Mouse (Mus musculus) myocyte (in vitro differentiated cells): Measurements from ENCODE around the gene Brf1. TPM values are rescaled to one million over a fixed set of nuclear protein-coding genes. Genes with fewer than 3 reads are reported as not detected.
A peak's percentile ranks its signal among the peaks of the same experiment; 100 is the strongest.

Source experiments
- H3K27me3 ChIP-seq: one replicate; pipeline ENCODE4 v1.6.1; 2011; ENCODE audit not compliant: control insufficient read depth, insufficient read depth, insufficient read length
- H3K36me3 ChIP-seq: one replicate; pipeline ENCODE4 v1.6.1; 2011; ENCODE audit not compliant: control insufficient read depth, insufficient read depth
- H3K4me2 ChIP-seq: one replicate; pipeline ENCODE4 v1.6.1; 2011; ENCODE audit warnings: low read depth, control low read depth
- H3K4me3 ChIP-seq: one replicate; pipeline ENCODE4 v1.5.1; 2011; ENCODE audit warnings: mild to moderate bottlenecking, control low read depth, moderate library complexity
- H3K79me2 ChIP-seq: one replicate; pipeline ENCODE4 v1.6.1; 2011; ENCODE audit not compliant: control insufficient read depth, insufficient read depth
- H3ac ChIP-seq: one replicate; pipeline ENCODE4 v1.6.1; 2011; ENCODE audit not compliant: control insufficient read depth, insufficient read length
- CEBPB ChIP-seq: IDR thresholded peaks from 2 replicates; pipeline ENCODE4 v1.6.1; 2011; ENCODE audit warnings: mild to moderate bottlenecking, moderate library complexity; ENCODE audit not compliant: poor library complexity, insufficient read depth, severe bottlenecking
- E2F4 ChIP-seq: IDR thresholded peaks from one replicate; pipeline ENCODE4 v1.6.1; 2011; ENCODE audit warnings: mild to moderate bottlenecking, control low read depth, moderate library complexity; ENCODE audit not compliant: insufficient read depth
- MAX ChIP-seq: IDR thresholded peaks from one replicate; pipeline ENCODE4 v1.6.1; 2011; ENCODE audit warnings: low read depth, mild to moderate bottlenecking, control low read depth
- MYOD1 ChIP-seq, 3 experiments: IDR thresholded peaks; one replicate each; pipeline ENCODE4 v1.6.1; 2011; ENCODE audit warnings: control low read depth in 2 of 3, low read depth in 2 of 3, mild to moderate bottlenecking in 2 of 3, moderate library complexity in 1 of 3; ENCODE audit not compliant: insufficient read length in 2 of 3, control insufficient read depth in 1 of 3
- MYOG ChIP-seq, 3 experiments: IDR thresholded peaks; one replicate each; pipeline ENCODE4 v1.6.1; 2011; ENCODE audit warnings: control low read depth in 2 of 3, low read depth in 2 of 3, mild to moderate bottlenecking in 2 of 3; ENCODE audit not compliant: insufficient read length in 2 of 3, control insufficient read depth in 1 of 3, insufficient read depth in 1 of 3
- POLR2A ChIP-seq: IDR thresholded peaks from one replicate; pipeline ENCODE4 v1.6.1; 2011; ENCODE audit warnings: low read depth, mild to moderate bottlenecking, control low read depth, moderate library complexity; ENCODE audit not compliant: insufficient read length
- POLR2AphosphoS2 ChIP-seq: IDR thresholded peaks from one replicate; pipeline ENCODE4 v1.6.1; 2011; ENCODE audit warnings: low read depth, control low read depth; ENCODE audit not compliant: insufficient read length
- REST ChIP-seq: IDR thresholded peaks from one replicate; pipeline ENCODE4 v1.6.1; 2011; ENCODE audit warnings: mild to moderate bottlenecking, control low read depth, moderate library complexity; ENCODE audit not compliant: insufficient read depth, insufficient read length
- SRF ChIP-seq: IDR thresholded peaks from one replicate; pipeline ENCODE4 v1.6.1; 2011; ENCODE audit warnings: low read depth; ENCODE audit not compliant: control insufficient read depth, insufficient read length
- TCF12 ChIP-seq: IDR thresholded peaks from one replicate; pipeline ENCODE4 v1.6.1; 2011; ENCODE audit warnings: mild to moderate bottlenecking, control low read depth; ENCODE audit not compliant: poor library complexity, insufficient read depth, severe bottlenecking
- TCF3 ChIP-seq: IDR thresholded peaks from one replicate; pipeline ENCODE4 v1.6.1; 2011; ENCODE audit warnings: low read depth, control low read depth; ENCODE audit not compliant: insufficient read length
- USF1 ChIP-seq: IDR thresholded peaks from one replicate; pipeline ENCODE4 v1.6.1; 2011; ENCODE audit warnings: low read depth, mild to moderate bottlenecking, control low read depth, moderate library complexity
- polyA plus RNA-seq: library from polyadenylated mRNA; unstranded; fragments of >200 nt; fragmentation: generic; extraction: Trizol; gene quantifications from one replicate; pipeline ENCODE4 v1.2.1, GENCODE M21; 2012; ENCODE audit warnings: missing spikeins

Gene Brf1
- polyA plus RNA-seq: 27.9 TPM

DNA sequence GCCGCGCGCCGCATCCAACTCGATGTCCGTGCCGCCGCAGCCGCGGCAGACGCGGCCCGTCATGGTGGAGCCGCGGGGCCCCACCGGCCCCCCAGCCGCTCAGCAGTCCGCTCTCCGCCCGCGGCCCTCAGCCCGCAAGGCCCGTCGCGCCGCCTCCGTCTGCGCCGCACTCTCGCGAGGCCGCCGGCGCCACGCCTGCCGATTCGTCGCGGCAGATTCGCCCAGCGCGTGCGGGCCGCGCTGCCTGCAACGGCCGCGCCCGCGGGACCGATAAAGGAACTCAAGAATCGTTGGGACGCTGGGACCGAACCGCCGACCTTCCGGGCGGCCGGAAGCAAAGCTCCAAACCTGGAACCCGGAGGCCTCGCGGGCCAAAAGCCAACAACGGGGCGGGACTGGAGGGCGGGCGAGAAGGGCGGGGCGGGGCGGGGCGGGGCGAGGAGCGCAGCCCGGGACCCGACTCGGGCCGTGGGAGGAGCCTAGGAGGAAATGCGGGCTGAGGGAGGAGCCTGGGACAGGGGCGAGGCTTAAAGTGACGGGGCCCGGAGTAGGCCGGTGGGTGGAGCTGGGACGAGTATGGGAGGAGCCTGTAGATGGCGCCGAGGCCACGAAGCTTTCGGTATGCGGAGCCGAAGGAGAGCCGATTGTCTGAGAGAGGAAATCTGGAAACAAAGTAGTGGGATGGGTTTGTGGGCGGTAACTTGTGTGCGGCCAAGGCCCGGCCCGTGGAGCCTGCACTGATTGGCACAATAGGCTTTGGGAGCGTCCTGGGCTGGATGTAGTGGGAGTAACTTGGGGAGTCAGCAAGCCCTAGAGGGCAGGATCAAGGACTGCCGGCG is at the start of gene Brf1:
Gene Brf1, minus strand, starts transcription at position 411 of the 839 bp plus-strand sequence.
- Histone ChIP-seq H3ac (peak within 1 kb of the TSS; percentile 74), H3K4me2 (peak within 1 kb of the TSS; percentile 98), H3K27me3 (no peaks in the 10 kb centered on the region), H3K4me3 (peak within 1 kb of the TSS; percentile 51), H3K79me2 (peaks cover 45% of the 10 kb centered on the region), H3K36me3 (no peaks in the 10 kb centered on the region)
- TF ChIP-seq SRF (peak; percentile 83), TCF12 (no peak), REST (no peak), MYOD1 (IDR thresholded peaks at IDR 0.05; ENCODE audit: control insufficient read depth in 1 of 3, insufficient read length in 2 of 3, low read depth in 2 of 3) (peak in 1 of 3 experiments; percentile 46), MAX (no peak), E2F4 (peak; percentile 5), POLR2AphosphoS2 (peak; percentile 64), MYOG (IDR thresholded peaks at IDR 0.05; ENCODE audit: control insufficient read depth in 1 of 3, insufficient read depth in 1 of 3, insufficient read length in 2 of 3, low read depth in 2 of 3) (peak in 1 of 3 experiments; percentile 34), TCF3 (no peak), POLR2A (peak; percentile 81), CEBPB (no peak), USF1 (no peak)

DNA sequence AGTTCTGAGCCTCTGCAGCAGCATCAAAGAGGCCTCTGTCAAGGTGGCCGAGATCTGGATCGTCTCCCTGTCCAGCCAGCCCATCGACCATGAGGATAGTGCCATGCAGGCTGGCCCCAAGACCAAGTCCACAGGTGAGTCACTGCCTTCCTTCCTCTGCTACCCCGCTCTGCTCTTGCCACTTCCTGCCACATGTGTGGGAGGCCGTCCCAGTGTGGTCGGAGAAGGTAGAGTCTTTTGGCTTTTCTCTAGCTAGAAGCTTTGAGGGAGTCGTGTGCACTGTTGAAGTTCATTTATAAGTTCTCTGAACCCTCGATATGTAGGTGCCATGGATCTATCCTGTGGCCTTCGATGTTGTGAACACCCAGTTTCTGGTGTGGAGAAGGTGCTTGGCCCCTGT is 49.3 kb upstream of the Brf1 start:
- Histone ChIP-seq H3K36me3 (peaks cover 54% of the 10 kb centered on the region), H3K4me2 (no peak overlapping the region), H3K27me3 (no peaks in the 10 kb centered on the region), H3K79me2 (peaks cover 13% of the 10 kb centered on the region), H3K4me3 (no peak overlapping the region), H3ac (no peak overlapping the region)
- no peak for TF ChIP-seq TCF3
- TF ChIP-seq SRF: no peak
- no peak for TF ChIP-seq USF1
- no peak for TF ChIP-seq CEBPB
- TF ChIP-seq POLR2AphosphoS2: no peak

DNA sequence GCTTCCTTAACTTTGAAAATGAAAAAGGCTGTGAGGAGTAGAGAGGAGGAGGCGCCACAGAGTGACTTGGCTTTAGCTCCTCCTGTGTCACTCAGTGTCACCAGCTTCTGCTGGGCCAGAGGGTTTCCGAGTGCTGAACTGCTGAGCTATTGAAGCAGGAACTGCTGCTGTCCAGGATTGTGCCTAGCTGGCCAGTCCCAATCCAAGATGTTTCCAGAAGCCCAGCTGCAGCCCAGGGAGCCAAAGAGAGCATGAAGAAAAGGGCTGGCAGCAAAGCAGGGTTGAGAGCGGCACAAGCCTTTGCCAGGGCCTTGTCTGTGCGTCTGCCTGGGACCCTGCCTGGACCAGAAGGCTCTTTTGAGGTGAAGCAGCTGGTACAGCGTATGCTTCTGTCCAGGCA is 47.6 kb upstream of the Brf1 start:
- Histone ChIP-seq H3K79me2 (peaks cover 30% of the 10 kb centered on the region), H3K4me2 (no peak overlapping the region), H3K27me3 (no peaks in the 10 kb centered on the region), H3ac (no peak overlapping the region), H3K4me3 (no peak overlapping the region), H3K36me3 (peaks cover 41% of the 10 kb centered on the region)
- TF ChIP-seq USF1: no peak

DNA sequence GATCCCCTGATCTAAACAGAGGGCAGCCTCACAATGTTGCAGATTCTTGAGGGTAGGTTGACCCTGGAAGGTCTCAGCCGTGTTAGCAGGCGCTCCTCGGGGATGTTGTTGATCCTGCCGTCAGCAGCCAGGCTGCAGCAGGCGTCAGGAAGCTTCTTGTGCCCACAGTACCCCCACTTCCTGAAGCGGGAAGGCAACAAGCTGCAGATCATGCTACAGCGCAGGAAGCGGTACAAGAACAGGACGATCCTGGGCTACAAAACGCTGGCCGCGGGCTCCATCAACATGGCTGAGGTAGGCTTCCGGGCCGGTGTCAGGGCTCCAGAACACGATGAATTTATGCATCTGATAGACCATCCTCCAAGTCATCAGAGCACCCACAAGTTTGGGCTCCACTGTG is 46.4 kb upstream of the Brf1 start:
- TF ChIP-seq E2F4 (no peak), USF1 (no peak), MYOD1 (IDR thresholded peaks at IDR 0.05; ENCODE audit: control insufficient read depth in 1 of 3, insufficient read length in 2 of 3, low read depth in 2 of 3) (no peak), MYOG (IDR thresholded peaks at IDR 0.05; ENCODE audit: control insufficient read depth in 1 of 3, insufficient read depth in 1 of 3, insufficient read length in 2 of 3, low read depth in 2 of 3) (no peak), CEBPB (no peak), POLR2A (no peak), POLR2AphosphoS2 (no peak), MAX (no peak), REST (no peak), SRF (no peak), TCF3 (no peak), TCF12 (no peak)
- no peak overlapping the region for H3K4me3 ChIP-seq
- H3K36me3 ChIP-seq: peaks cover 33% of the 10 kb centered on the region
- H3ac ChIP-seq: no peak overlapping the region
- no peak overlapping the region for H3K4me2 ChIP-seq
- H3K27me3 ChIP-seq: no peaks in the 10 kb centered on the region
- peaks cover 42% of the 10 kb centered on the region for H3K79me2 ChIP-seq

DNA sequence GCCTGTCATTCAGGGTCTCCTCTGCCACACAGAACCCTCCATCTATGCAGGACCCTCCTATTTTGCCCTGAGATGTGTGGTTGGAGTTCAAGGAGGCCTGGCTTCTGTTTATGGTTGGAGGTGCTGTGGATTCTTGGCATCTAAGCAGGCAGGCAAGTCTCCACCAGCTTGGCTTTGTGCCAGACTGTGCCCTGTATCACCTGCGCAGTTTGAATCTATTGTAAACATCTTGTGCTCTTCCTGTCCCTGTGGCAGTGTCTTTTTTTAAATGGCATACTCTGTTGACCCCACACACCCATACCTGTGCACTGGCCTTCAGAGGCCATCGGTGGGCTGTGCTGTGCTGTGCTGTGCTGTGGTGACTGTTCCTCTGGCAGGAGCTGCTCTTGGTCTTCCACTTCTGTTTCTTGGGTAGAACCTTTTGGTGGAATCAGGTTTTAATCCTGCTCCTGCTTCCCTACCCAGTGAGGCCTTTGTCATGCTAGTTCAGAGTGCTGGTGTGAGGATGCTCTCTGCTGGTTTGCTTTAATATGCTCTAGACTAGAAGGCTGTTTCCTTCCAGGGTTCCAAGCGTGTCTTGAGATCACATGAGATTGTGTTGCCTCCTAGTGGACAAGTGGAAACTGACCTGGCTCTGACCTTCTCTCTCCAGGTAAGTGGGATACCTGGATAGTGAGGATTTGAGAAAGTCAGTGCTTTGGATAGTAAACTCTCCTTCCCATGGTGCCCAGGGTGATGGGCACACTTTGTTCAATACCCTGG is 44.6 kb upstream of the Brf1 start:
- peaks cover 58% of the 10 kb centered on the region for H3K79me2 ChIP-seq
- no peak overlapping the region for H3ac ChIP-seq
- TF ChIP-seq POLR2AphosphoS2 (no peak), E2F4 (no peak), REST (no peak), TCF3 (no peak), MYOG (IDR thresholded peaks at IDR 0.05; ENCODE audit: control insufficient read depth in 1 of 3, insufficient read depth in 1 of 3, insufficient read length in 2 of 3, low read depth in 2 of 3) (no peak), SRF (no peak), TCF12 (no peak), USF1 (no peak), CEBPB (no peak), MAX (no peak), POLR2A (no peak), MYOD1 (IDR thresholded peaks at IDR 0.05; ENCODE audit: control insufficient read depth in 1 of 3, insufficient read length in 2 of 3, low read depth in 2 of 3) (no peak)

More for the DNA sequence above, 44.6 kb upstream of the Brf1 start:
- Histone ChIP-seq H3K4me2 (no peak overlapping the region), H3K27me3 (no peaks in the 10 kb centered on the region), H3K36me3 (peaks cover 22% of the 10 kb centered on the region), H3K4me3 (no peak overlapping the region)
